Mouse (Mus musculus): ENCODE data around the gene Abhd16a. TPM values are rescaled to one million over a fixed set of nuclear protein-coding genes. Genes with fewer than 3 reads are reported as not detected.

Gene Abhd16a
- 94.8 and 95.6 TPM in 2 replicates for polyA plus RNA-seq (2015; fragmentation: Nextera tagmentation; extraction: Ambion mirVana)

GRCm38 (mm10) chr17:35088825-35089644 is at the start of gene Abhd16a:
TSS of gene Abhd16a (plus strand) at chr17:35089263.
- WGBS = 3% methylated on average over 57 of the region's 67 CpGs
- peaks cover 12% of the 10 kb centered on the region for H3K4me1 ChIP-seq
- H3K4me3 ChIP-seq = peak within 1 kb of the TSS; percentile 65
- H3K4me2 ChIP-seq = peak within 1 kb of the TSS; percentile 66
- peaks cover 22% of the 10 kb centered on the region for H3K36me3 ChIP-seq
- no peaks in the 10 kb centered on the region for H3K27me3 ChIP-seq
- H3K9me3 ChIP-seq = no peaks in the 10 kb centered on the region
- peak within 1 kb of the TSS; percentile 79 for H3K9ac ChIP-seq
- peak within 1 kb of the TSS; percentile 98 for H3K27ac ChIP-seq
- ATAC-seq (ENCODE audit: borderline replicate concordance, extremely low read depth, low FRiP score, low TSS enrichment) = peak; percentile 99

GRCm38 (mm10) chr17:35043794-35044193 is 45.3 kb upstream of the Abhd16a start:
- peaks cover 37% of the 10 kb centered on the region for H3K4me1 ChIP-seq
- no peak overlapping the region for H3K9ac ChIP-seq
- H3K9me3 ChIP-seq = no peaks in the 10 kb centered on the region
- peak overlapping the region; percentile 4; the same call in 1 of the 2 replicates for H3K27ac ChIP-seq
- ATAC-seq (ENCODE audit: borderline replicate concordance, extremely low read depth, low FRiP score, low TSS enrichment) = no peak
- no peaks in the 10 kb centered on the region for H3K27me3 ChIP-seq
- H3K4me2 ChIP-seq = no peak overlapping the region
- no peak overlapping the region for H3K4me3 ChIP-seq
- 71% methylated on average over 4 of the region's 4 CpGs for WGBS
- no peaks in the 10 kb centered on the region for H3K36me3 ChIP-seq

GRCm38 (mm10) chr17:35044904-35045806 is 43.9 kb upstream of the Abhd16a start:
- H3K36me3 ChIP-seq = no peaks in the 10 kb centered on the region
- no peak for ATAC-seq (ENCODE audit: borderline replicate concordance, extremely low read depth, low FRiP score, low TSS enrichment)
- H3K27ac ChIP-seq = peak overlapping the region; percentile 89
- peak overlapping the region; percentile 46 for H3K4me3 ChIP-seq
- peak overlapping the region; percentile 68 for H3K9ac ChIP-seq
- peak overlapping the region; percentile 84 for H3K4me2 ChIP-seq
- peaks cover 50% of the 10 kb centered on the region for H3K4me1 ChIP-seq
- 70% methylated on average over 7 of the region's 7 CpGs for WGBS
- no peaks in the 10 kb centered on the region for H3K9me3 ChIP-seq
- no peaks in the 10 kb centered on the region for H3K27me3 ChIP-seq

- Histone ChIP-seq H3K9me3 (no peaks in the 10 kb centered on the region), H3K4me2 (peak overlapping the region; percentile 84), H3K4me1 (peaks cover 50% of the 10 kb centered on the region), H3K36me3 (no peaks in the 10 kb centered on the region), H3K4me3 (peak overlapping the region; percentile 46), H3K9ac (peak overlapping the region; percentile 68), H3K27me3 (no peaks in the 10 kb centered on the region), H3K27ac (peak overlapping the region; percentile 89)
- peak; percentile 74 for ATAC-seq (ENCODE audit: borderline replicate concordance, extremely low read depth, low FRiP score, low TSS enrichment)
- 3% methylated on average over 40 of the region's 48 CpGs for whole genome bisulfite sequencing
These were observed 43.0 kb upstream of the Abhd16a start for GRCm38 (mm10) chr17:35045807-35046680.

- ATAC-seq (ENCODE audit: borderline replicate concordance, extremely low read depth, low FRiP score, low TSS enrichment) = peak; percentile 93
- Histone ChIP-seq H3K9me3 (no peaks in the 10 kb centered on the region), H3K4me3 (peak within 1 kb of the TSS; percentile 46), H3K4me2 (peak within 1 kb of the TSS; percentile 84), H3K9ac (peak within 1 kb of the TSS; percentile 68), H3K4me1 (peaks cover 52% of the 10 kb centered on the region), H3K27ac (peak within 1 kb of the TSS; percentile 99), H3K27me3 (no peaks in the 10 kb centered on the region), H3K36me3 (no peaks in the 10 kb centered on the region)
- 1% methylated on average over 32 of the region's 33 CpGs for WGBS
These were observed 42.2 kb upstream of the Abhd16a start, which contains the start of gene Msh5 for GRCm38 (mm10) chr17:35046681-35047455. TSS of gene Msh5 (minus strand) at chr17:35046745.

GRCm38 (mm10) chr17:35047688-35048087 is 41.4 kb upstream of the Abhd16a start:
- no peak for ATAC-seq (ENCODE audit: borderline replicate concordance, extremely low read depth, low FRiP score, low TSS enrichment)
- H3K27ac ChIP-seq = peak overlapping the region; percentile 99
- H3K36me3 ChIP-seq = peaks cover 5% of the 10 kb centered on the region
- no peaks in the 10 kb centered on the region for H3K9me3 ChIP-seq
- H3K4me2 ChIP-seq = peak overlapping the region; percentile 28
- H3K9ac ChIP-seq = no peak overlapping the region
- H3K4me1 ChIP-seq = peaks cover 60% of the 10 kb centered on the region
- H3K27me3 ChIP-seq = no peaks in the 10 kb centered on the region
- H3K4me3 ChIP-seq = no peak overlapping the region
- 51% methylated on average over 1 of the region's 1 CpGs for WGBS

- Histone ChIP-seq H3K36me3 (peaks cover 12% of the 10 kb centered on the region), H3K27me3 (no peaks in the 10 kb centered on the region), H3K9ac (no peak overlapping the region), H3K4me1 (peaks cover 64% of the 10 kb centered on the region), H3K9me3 (no peaks in the 10 kb centered on the region), H3K4me2 (peak overlapping the region; percentile 94), H3K27ac (peak overlapping the region; percentile 99), H3K4me3 (no peak overlapping the region)
- WGBS = 22% methylated on average over 11 of the region's 11 CpGs
- ATAC-seq (ENCODE audit: borderline replicate concordance, extremely low read depth, low FRiP score, low TSS enrichment) = no peak
These were observed 40.7 kb upstream of the Abhd16a start for GRCm38 (mm10) chr17:35048149-35048931.

- peak overlapping the region; percentile 99 for H3K27ac ChIP-seq
- H3K36me3 ChIP-seq = peaks cover 18% of the 10 kb centered on the region
- WGBS = 71% methylated on average over 5 of the region's 5 CpGs
- H3K27me3 ChIP-seq = no peaks in the 10 kb centered on the region
- H3K4me1 ChIP-seq = peaks cover 59% of the 10 kb centered on the region
- no peak overlapping the region for H3K9ac ChIP-seq
- H3K9me3 ChIP-seq = no peaks in the 10 kb centered on the region
- H3K4me2 ChIP-seq = peak overlapping the region; percentile 94
- H3K4me3 ChIP-seq = peak overlapping the region; percentile 71; the same call in 1 of the 2 replicates
- no peak for ATAC-seq (ENCODE audit: borderline replicate concordance, extremely low read depth, low FRiP score, low TSS enrichment)
These were observed 40.1 kb upstream of the Abhd16a start for GRCm38 (mm10) chr17:35048932-35049440.

GRCm38 (mm10) chr17:35049561-35050016 is 39.5 kb upstream of the Abhd16a start, which contains the start of gene Clic1:
TSS of gene Clic1 (plus strand) at chr17:35049966.
- peak; percentile 32 for ATAC-seq (ENCODE audit: borderline replicate concordance, extremely low read depth, low FRiP score, low TSS enrichment)
- H3K4me2 ChIP-seq = peak within 1 kb of the TSS; percentile 94
- H3K9me3 ChIP-seq = no peaks in the 10 kb centered on the region
- H3K27me3 ChIP-seq = no peaks in the 10 kb centered on the region
- H3K27ac ChIP-seq = peak within 1 kb of the TSS; percentile 99
- H3K4me1 ChIP-seq = peaks cover 59% of the 10 kb centered on the region
- 1% methylated on average over 11 of the region's 11 CpGs for WGBS
- H3K9ac ChIP-seq = peak within 1 kb of the TSS; percentile 95
- H3K36me3 ChIP-seq = peaks cover 23% of the 10 kb centered on the region
- H3K4me3 ChIP-seq = peak within 1 kb of the TSS; percentile 71

All from lung, embryonic 15.5 days (tissue).